Mouse (Mus musculus): Measurements from ENCODE around the gene Otos. TPM values are rescaled to one million over a fixed set of nuclear protein-coding genes. Genes with fewer than 3 reads are reported as not detected.

Otos gene
- polyA plus RNA-seq, 1 experiment from 2014 or later: 0.12 TPM

- Histone ChIP-seq H3K4me3 (no peak overlapping the region), H3K27ac (no peak overlapping the region), H3K9ac (no peak overlapping the region), H3K9me3 (no peaks in the 10 kb centered on the region), H3K27me3 (0 out of 2 replicates have a peak, but pooled peaks cover 4% of the 10 kb centered on the region), H3K36me3 (peaks cover 31% of the 10 kb centered on the region), H3K4me1 (replicated peaks) (peaks cover 12% of the 10 kb centered on the region; the same call in 1 of the 2 replicates), H3K4me2 (no peak overlapping the region)
- WGBS: 69% methylated on average over 6 of the region's 6 CpGs
- ATAC-seq (ENCODE audit: low FRiP score): no peak
Observed at GRCm38 (mm10) chr1:92632948-92633347, 15.7 kb downstream of the Otos start.

- 86% methylated on average over 5 of the region's 5 CpGs for WGBS
- ATAC-seq (ENCODE audit: low FRiP score): no peak
- H3K4me1 ChIP-seq (replicated peaks): peaks cover 12% of the 10 kb centered on the region; the same call in 1 of the 2 replicates
Observed at GRCm38 (mm10) chr1:92632196-92632595, 16.4 kb downstream of the Otos start.

GRCm38 (mm10) chr1:92628227-92628626 is 20.4 kb downstream of the Otos start:
- Histone ChIP-seq H3K4me3 (no peak overlapping the region), H3K4me2 (no peak overlapping the region), H3K4me1 (replicated peaks) (no peaks in the 10 kb centered on the region), H3K9me3 (no peaks in the 10 kb centered on the region), H3K36me3 (no peaks in the 10 kb centered on the region), H3K27ac (no peak overlapping the region), H3K9ac (no peak overlapping the region), H3K27me3 (0 out of 2 replicates have a peak, but pooled peaks cover 4% of the 10 kb centered on the region)
- ATAC-seq (ENCODE audit: low FRiP score): no peak
- 68% methylated on average over 4 of the region's 4 CpGs for WGBS

More at GRCm38 (mm10) chr1:92632196-92632595, 16.4 kb downstream of the Otos start:
- Histone ChIP-seq H3K4me3 (no peak overlapping the region), H3K9ac (no peak overlapping the region), H3K4me2 (no peak overlapping the region), H3K27ac (no peak overlapping the region), H3K9me3 (no peaks in the 10 kb centered on the region), H3K36me3 (peaks cover 24% of the 10 kb centered on the region), H3K27me3 (0 out of 2 replicates have a peak, but pooled peaks cover 4% of the 10 kb centered on the region)

GRCm38 (mm10) chr1:92618360-92618759 is 30.3 kb downstream of the Otos start:
- no peak for ATAC-seq (ENCODE audit: low FRiP score)
- Histone ChIP-seq H3K4me1 (replicated peaks) (no peaks in the 10 kb centered on the region), H3K27me3 (peaks cover 10% of the 10 kb centered on the region; the same call in 1 of the 2 replicates), H3K36me3 (no peaks in the 10 kb centered on the region), H3K4me2 (no peak overlapping the region), H3K27ac (no peak overlapping the region), H3K9me3 (no peaks in the 10 kb centered on the region), H3K9ac (no peak overlapping the region), H3K4me3 (no peak overlapping the region)
- WGBS: 73% methylated on average over 4 of the region's 4 CpGs

GRCm38 (mm10) chr1:92617488-92617887 is 31.2 kb downstream of the Otos start, which contains the start of gene Olfr12:
Olfr12 (plus strand) TSS chr1:92617788.
- H3K4me1 ChIP-seq (replicated peaks): no peaks in the 10 kb centered on the region
- no peaks in the 10 kb centered on the region for H3K36me3 ChIP-seq
- no peak within 1 kb of the TSS for H3K27ac ChIP-seq
- no peaks in the 10 kb centered on the region for H3K9me3 ChIP-seq
- ATAC-seq (ENCODE audit: low FRiP score): no peak
- H3K4me3 ChIP-seq: no peak within 1 kb of the TSS
- H3K27me3 ChIP-seq: peaks cover 10% of the 10 kb centered on the region; the same call in 1 of the 2 replicates
- H3K4me2 ChIP-seq: no peak within 1 kb of the TSS
- WGBS: 46% methylated on average over 2 of the region's 2 CpGs
- H3K9ac ChIP-seq: no peak within 1 kb of the TSS

- Histone ChIP-seq H3K9ac (no peak overlapping the region), H3K36me3 (no peaks in the 10 kb centered on the region), H3K27me3 (peaks cover 21% of the 10 kb centered on the region; the same call in 1 of the 2 replicates), H3K9me3 (no peaks in the 10 kb centered on the region), H3K4me3 (no peak overlapping the region), H3K27ac (no peak overlapping the region), H3K4me2 (no peak overlapping the region), H3K4me1 (replicated peaks) (no peaks in the 10 kb centered on the region)
- WGBS: 94% methylated on average over 1 of the region's 1 CpGs
- ATAC-seq (ENCODE audit: low FRiP score): no peak
Observed at GRCm38 (mm10) chr1:92616046-92616445, 32.6 kb downstream of the Otos start.

- Histone ChIP-seq H3K4me2 (no peak overlapping the region), H3K4me3 (no peak overlapping the region), H3K36me3 (no peaks in the 10 kb centered on the region), H3K9me3 (no peaks in the 10 kb centered on the region), H3K27me3 (peaks cover 17% of the 10 kb centered on the region; the same call in 1 of the 2 replicates), H3K9ac (no peak overlapping the region), H3K27ac (no peak overlapping the region), H3K4me1 (replicated peaks) (no peaks in the 10 kb centered on the region)
- ATAC-seq (ENCODE audit: low FRiP score): no peak
- WGBS: 19% methylated on average over 1 of the region's 1 CpGs
Observed at GRCm38 (mm10) chr1:92614516-92614915, 34.1 kb downstream of the Otos start.

GRCm38 (mm10) chr1:92613175-92613574 is 35.5 kb downstream of the Otos start:
- H3K36me3 ChIP-seq: no peaks in the 10 kb centered on the region
- H3K4me1 ChIP-seq (replicated peaks): no peaks in the 10 kb centered on the region
- no peak overlapping the region for H3K27ac ChIP-seq
- no peak overlapping the region for H3K4me2 ChIP-seq
- 28% methylated on average over 4 of the region's 4 CpGs for WGBS
- no peaks in the 10 kb centered on the region for H3K9me3 ChIP-seq
- no peak overlapping the region for H3K9ac ChIP-seq
- no peak for ATAC-seq (ENCODE audit: low FRiP score)
- H3K4me3 ChIP-seq: no peak overlapping the region
- peaks cover 14% of the 10 kb centered on the region; the same call in 1 of the 2 replicates for H3K27me3 ChIP-seq

- ATAC-seq (ENCODE audit: low FRiP score): no peak
Observed at GRCm38 (mm10) chr1:92611008-92611407, 37.6 kb downstream of the Otos start.

GRCm38 (mm10) chr1:92607711-92608110 is 40.9 kb downstream of the Otos start:
- Histone ChIP-seq H3K4me1 (replicated peaks) (no peaks in the 10 kb centered on the region), H3K9me3 (no peaks in the 10 kb centered on the region), H3K27ac (no peak overlapping the region), H3K36me3 (no peaks in the 10 kb centered on the region), H3K9ac (no peak overlapping the region), H3K27me3 (peaks cover 10% of the 10 kb centered on the region; the same call in 1 of the 2 replicates), H3K4me3 (no peak overlapping the region), H3K4me2 (no peak overlapping the region)
- 78% methylated on average over 4 of the region's 4 CpGs for WGBS
- no peak for ATAC-seq (ENCODE audit: low FRiP score)

More at GRCm38 (mm10) chr1:92611008-92611407, 37.6 kb downstream of the Otos start:
- H3K4me3 ChIP-seq: no peak overlapping the region
- WGBS: 11% methylated on average over 5 of the region's 5 CpGs
- H3K9me3 ChIP-seq: no peaks in the 10 kb centered on the region
- no peaks in the 10 kb centered on the region for H3K36me3 ChIP-seq
- H3K4me1 ChIP-seq (replicated peaks): no peaks in the 10 kb centered on the region
- H3K9ac ChIP-seq: no peak overlapping the region
- H3K27ac ChIP-seq: no peak overlapping the region
- H3K27me3 ChIP-seq: peaks cover 10% of the 10 kb centered on the region; the same call in 1 of the 2 replicates
- H3K4me2 ChIP-seq: no peak overlapping the region

- WGBS: 95% methylated on average over 1 of the region's 1 CpGs
- H3K27me3 ChIP-seq: no peaks in the 10 kb centered on the region
- no peak within 1 kb of the TSS for H3K9ac ChIP-seq
- ATAC-seq (ENCODE audit: low FRiP score): no peak
- no peak within 1 kb of the TSS for H3K4me3 ChIP-seq
- H3K27ac ChIP-seq: no peak within 1 kb of the TSS
- no peaks in the 10 kb centered on the region for H3K36me3 ChIP-seq
- no peaks in the 10 kb centered on the region for H3K9me3 ChIP-seq
- no peaks in the 10 kb centered on the region for H3K4me1 ChIP-seq (replicated peaks)
- H3K4me2 ChIP-seq: no peak within 1 kb of the TSS
Observed at GRCm38 (mm10) chr1:92605482-92605881, 43.2 kb downstream of the Otos start, which contains the start of gene Olfr1410. Olfr1410 (plus strand) TSS chr1:92605782.

GRCm38 (mm10) chr1:92596019-92596418 is 52.6 kb downstream of the Otos start:
- Histone ChIP-seq H3K36me3 (no peaks in the 10 kb centered on the region), H3K4me3 (no peak overlapping the region), H3K9ac (no peak overlapping the region), H3K4me1 (replicated peaks) (no peaks in the 10 kb centered on the region), H3K9me3 (no peaks in the 10 kb centered on the region), H3K27ac (no peak overlapping the region), H3K4me2 (no peak overlapping the region), H3K27me3 (no peaks in the 10 kb centered on the region)
- ATAC-seq (ENCODE audit: low FRiP score): no peak
- WGBS: 88% methylated on average over 3 of the region's 3 CpGs

All from hindbrain, embryonic 13.5 days (tissue).